Mouse (Mus musculus) midbrain, embryonic 16.5 days (tissue): Measurements from ENCODE around the gene Milr1. TPM values are rescaled to one million over a fixed set of nuclear protein-coding genes. Genes with fewer than 3 reads are reported as not detected.

Experiments
- ATAC-seq: fragments of 200-750 bp; cut with Nextera tagmentation; 2 replicates; pipeline ENCODE4 v1.8.0; 2017; ENCODE audit warnings: moderate TSS enrichment
- H3K27ac ChIP-seq: fragments of 300-500 bp; sonication (generic); 2 replicates; pipeline ENCODE4 v1.5.1; 2014; ENCODE audit warnings: mild to moderate bottlenecking, low read length, mixed read lengths
- H3K27me3 ChIP-seq: fragments of 300-500 bp; sonication (generic); 2 replicates; pipeline ENCODE4 v1.6.1; 2014; ENCODE audit warnings: low read depth, low read length, mixed read lengths; ENCODE audit not compliant: control insufficient read depth, insufficient read depth
- H3K36me3 ChIP-seq: fragments of 300-500 bp; sonication (generic); 2 replicates; pipeline ENCODE4 v1.6.1; 2014; ENCODE audit warnings: mild to moderate bottlenecking, low read length, moderate library complexity, mixed read lengths; ENCODE audit not compliant: control insufficient read depth, insufficient read depth
- H3K4me1 ChIP-seq: fragments of 300-500 bp; sonication (generic); 2 replicates; pipeline ENCODE4 v1.6.1; 2014; ENCODE audit warnings: mild to moderate bottlenecking, low read length, mixed read lengths; ENCODE audit not compliant: control insufficient read depth, insufficient read depth
- H3K4me2 ChIP-seq: fragments of 300-500 bp; sonication (generic); 2 replicates; pipeline ENCODE4 v1.6.1; 2014; ENCODE audit warnings: mild to moderate bottlenecking, low read length, mixed read lengths
- H3K4me3 ChIP-seq: fragments of 300-500 bp; sonication (generic); 2 replicates; pipeline ENCODE4 v1.5.1; 2014; ENCODE audit warnings: low read depth, mild to moderate bottlenecking, low read length, moderate library complexity, mixed read lengths
- H3K9ac ChIP-seq: fragments of 300-500 bp; sonication (generic); 2 replicates; pipeline ENCODE4 v1.6.1; 2014; ENCODE audit warnings: low read depth, low read length, mixed read lengths
- H3K9me3 ChIP-seq: fragments of 300-500 bp; sonication (generic); replicated peaks from 2 replicates; pipeline ENCODE4 v1.6.1; 2014; ENCODE audit warnings: mild to moderate bottlenecking, low read length, mixed read lengths; ENCODE audit not compliant: control insufficient read depth, poor library complexity, severe bottlenecking
- WGBS: fragments of 180-500 bp; shearing (Covaris S2); extraction: QIAGEN DNeasy Blood & Tissue Kit; methylation state at CpG from one replicate; pipeline ENCODE4 v1.1.7; 2014; 5-methylcytosine and 5-hydroxymethylcytosine counted together
- polyA plus RNA-seq: library from polyadenylated mRNA; unstranded; fragments of >200 nt; fragmentation: Nextera tagmentation; extraction: Ambion mirVana; gene quantifications from 2 replicates; pipeline ENCODE4 v1.2.1, GENCODE M21; 2015

Gene Milr1
- polyA plus RNA-seq, 1 experiment from 2014 or later, result 0.99 TPM

GRCm38 (mm10) chr11:106759028-106759427 lies 8.0 kb downstream of the Milr1 start:
- Histone ChIP-seq H3K9ac (no peak overlapping the region), H3K27ac (no peak overlapping the region)

GRCm38 (mm10) chr11:106760511-106760910 lies 9.5 kb downstream of the Milr1 start:
- 90% methylated on average over 5 of the region's 5 CpGs for WGBS
- ATAC-seq, result no peak
- H3K27ac ChIP-seq, result no peak overlapping the region

More at GRCm38 (mm10) chr11:106759028-106759427, 8.0 kb downstream of the Milr1 start:
- Histone ChIP-seq H3K9me3 (no peaks in the 10 kb centered on the region), H3K4me2 (no peak overlapping the region), H3K36me3 (no peaks in the 10 kb centered on the region), H3K4me1 (no peaks in the 10 kb centered on the region), H3K4me3 (no peak overlapping the region), H3K27me3 (no peaks in the 10 kb centered on the region)
- ATAC-seq, result no peak
- WGBS, result 97% methylated on average over 3 of the region's 3 CpGs

GRCm38 (mm10) chr11:106762139-106762799 lies 11.2 kb downstream of the Milr1 start:
- H3K4me1 ChIP-seq, result no peaks in the 10 kb centered on the region
- H3K4me3 ChIP-seq, result no peak overlapping the region
- ATAC-seq, result no peak
- H3K4me2 ChIP-seq, result no peak overlapping the region
- H3K27ac ChIP-seq, result no peak overlapping the region
- 52% methylated on average over 5 of the region's 5 CpGs for WGBS
- no peaks in the 10 kb centered on the region for H3K27me3 ChIP-seq
- no peak overlapping the region for H3K9ac ChIP-seq
- H3K9me3 ChIP-seq, result no peaks in the 10 kb centered on the region
- H3K36me3 ChIP-seq, result peaks cover 3% of the 10 kb centered on the region

More at GRCm38 (mm10) chr11:106760511-106760910, 9.5 kb downstream of the Milr1 start:
- no peak overlapping the region for H3K4me3 ChIP-seq
- H3K36me3 ChIP-seq, result no peaks in the 10 kb centered on the region
- H3K27me3 ChIP-seq, result no peaks in the 10 kb centered on the region
- H3K9ac ChIP-seq, result no peak overlapping the region
- no peak overlapping the region for H3K4me2 ChIP-seq
- no peaks in the 10 kb centered on the region for H3K9me3 ChIP-seq
- H3K4me1 ChIP-seq, result no peaks in the 10 kb centered on the region

- WGBS, result 81% methylated on average over 9 of the region's 9 CpGs
- no peak overlapping the region for H3K4me2 ChIP-seq
These were observed 11.8 kb downstream of the Milr1 start for GRCm38 (mm10) chr11:106762800-106763185.

GRCm38 (mm10) chr11:106766611-106767162 lies 15.7 kb downstream of the Milr1 start:
- H3K9ac ChIP-seq, result no peak overlapping the region
- no peaks in the 10 kb centered on the region for H3K27me3 ChIP-seq
- no peak overlapping the region for H3K4me2 ChIP-seq
- no peak overlapping the region for H3K4me3 ChIP-seq
- WGBS, result 97% methylated on average over 4 of the region's 4 CpGs
- no peak for ATAC-seq
- H3K9me3 ChIP-seq, result no peaks in the 10 kb centered on the region
- peaks cover 10% of the 10 kb centered on the region for H3K36me3 ChIP-seq
- no peaks in the 10 kb centered on the region for H3K4me1 ChIP-seq
- no peak overlapping the region for H3K27ac ChIP-seq

More at GRCm38 (mm10) chr11:106762800-106763185, 11.8 kb downstream of the Milr1 start:
- Histone ChIP-seq H3K27me3 (no peaks in the 10 kb centered on the region), H3K36me3 (peaks cover 7% of the 10 kb centered on the region), H3K9ac (no peak overlapping the region), H3K27ac (no peak overlapping the region), H3K4me1 (no peaks in the 10 kb centered on the region), H3K9me3 (no peaks in the 10 kb centered on the region), H3K4me3 (no peak overlapping the region)
- ATAC-seq, result no peak

GRCm38 (mm10) chr11:106767516-106767915 lies 16.5 kb downstream of the Milr1 start:
- no peaks in the 10 kb centered on the region for H3K4me1 ChIP-seq
- peaks cover 16% of the 10 kb centered on the region for H3K36me3 ChIP-seq
- H3K27me3 ChIP-seq, result no peaks in the 10 kb centered on the region
- H3K27ac ChIP-seq, result no peak overlapping the region
- H3K4me3 ChIP-seq, result no peak overlapping the region
- H3K9me3 ChIP-seq, result no peaks in the 10 kb centered on the region
- ATAC-seq, result no peak
- no peak overlapping the region for H3K4me2 ChIP-seq
- WGBS, result 94% methylated on average over 4 of the region's 4 CpGs
- no peak overlapping the region for H3K9ac ChIP-seq

GRCm38 (mm10) chr11:106770195-106770974 lies 19.4 kb downstream of the Milr1 start:
- Histone ChIP-seq H3K4me1 (no peaks in the 10 kb centered on the region), H3K36me3 (peaks cover 23% of the 10 kb centered on the region), H3K9me3 (no peaks in the 10 kb centered on the region), H3K4me2 (no peak overlapping the region), H3K9ac (no peak overlapping the region), H3K4me3 (no peak overlapping the region), H3K27ac (no peak overlapping the region), H3K27me3 (no peaks in the 10 kb centered on the region)
- ATAC-seq, result no peak
- 98% methylated on average over 9 of the region's 9 CpGs for WGBS

- no peak for ATAC-seq
- Histone ChIP-seq H3K4me3 (no peak overlapping the region), H3K9ac (no peak overlapping the region), H3K27me3 (no peaks in the 10 kb centered on the region), H3K9me3 (no peaks in the 10 kb centered on the region), H3K36me3 (peaks cover 14% of the 10 kb centered on the region), H3K27ac (no peak overlapping the region), H3K4me2 (no peak overlapping the region), H3K4me1 (peaks cover 5% of the 10 kb centered on the region; the same call in 1 of the 2 replicates)
- WGBS, result 91% methylated on average over 9 of the region's 9 CpGs
These were observed 22.0 kb downstream of the Milr1 start for GRCm38 (mm10) chr11:106773061-106773460.

- Histone ChIP-seq H3K4me1 (peaks cover 9% of the 10 kb centered on the region; the same call in 1 of the 2 replicates), H3K4me2 (no peak overlapping the region), H3K27ac (no peak overlapping the region), H3K27me3 (no peaks in the 10 kb centered on the region), H3K9ac (no peak overlapping the region), H3K36me3 (peaks cover 15% of the 10 kb centered on the region), H3K4me3 (no peak overlapping the region), H3K9me3 (no peaks in the 10 kb centered on the region)
- 97% methylated on average over 4 of the region's 4 CpGs for WGBS
- no peak for ATAC-seq
These were observed 25.9 kb downstream of the Milr1 start for GRCm38 (mm10) chr11:106776960-106777359.
